Mouse (Mus musculus) liver, embryonic 11.5 days (tissue): Measurements from ENCODE around the gene Hoxa3. TPM values are rescaled to one million over a fixed set of nuclear protein-coding genes. Genes with fewer than 3 reads are reported as not detected.

ENCODE experiments used
- ATAC-seq: fragments of 200-750 bp; cut with Nextera tagmentation; replicated peaks from 2 replicates; pipeline ENCODE4 v1.8.0; 2017; ENCODE audit warnings: moderate number of reproducible peaks, mild to moderate bottlenecking, moderate TSS enrichment, moderate library complexity; ENCODE audit not compliant: low FRiP score
- DNase-seq: peaks from one replicate; pipeline ENCODE4 v3.0.0-alpha.2; 2017; ENCODE audit warnings: low spot score
- H3K27ac ChIP-seq: fragments of 300-500 bp; sonication (generic); 2 replicates; pipeline ENCODE4 v1.5.1; 2014; ENCODE audit warnings: mild to moderate bottlenecking, low read depth, low read length, control low read depth
- H3K27me3 ChIP-seq: fragments of 300-500 bp; sonication (generic); replicated peaks from 2 replicates; pipeline ENCODE4 v1.6.1; 2014; ENCODE audit warnings: low read length, mixed read lengths; ENCODE audit not compliant: control insufficient read depth, insufficient read depth
- H3K36me3 ChIP-seq: fragments of 300-500 bp; sonication (generic); 2 replicates; pipeline ENCODE4 v1.6.1; 2014; ENCODE audit warnings: mild to moderate bottlenecking, low read length, moderate library complexity, mixed read lengths; ENCODE audit not compliant: control insufficient read depth, insufficient read depth
- H3K4me1 ChIP-seq: fragments of 300-500 bp; sonication (generic); replicated peaks from 2 replicates; pipeline ENCODE4 v1.6.1; 2014; ENCODE audit warnings: low read length, mixed read lengths; ENCODE audit not compliant: control insufficient read depth, insufficient read depth
- H3K4me2 ChIP-seq: fragments of 300-500 bp; sonication (generic); 2 replicates; pipeline ENCODE4 v1.6.1; 2014; ENCODE audit warnings: mild to moderate bottlenecking, control low read depth, moderate library complexity
- H3K4me3 ChIP-seq: fragments of 300-500 bp; sonication (generic); 2 replicates; pipeline ENCODE4 v1.5.1; 2014; ENCODE audit warnings: low read depth, low read length, control low read depth
- H3K9ac ChIP-seq: fragments of 300-500 bp; sonication (generic); 2 replicates; pipeline ENCODE4 v1.6.1; 2014; ENCODE audit warnings: low read depth, low read length, control low read depth
- H3K9me3 ChIP-seq: fragments of 300-500 bp; sonication (generic); 2 replicates; pipeline ENCODE4 v1.6.1; 2016; ENCODE audit warnings: low read length, inconsistent platforms, mixed read lengths; ENCODE audit not compliant: control insufficient read depth
- WGBS: fragments of 180-500 bp; shearing (Covaris S2); extraction: QIAGEN DNeasy Blood & Tissue Kit; methylation state at CpG from one replicate; pipeline ENCODE4 v1.1.7; 2014; 5-methylcytosine and 5-hydroxymethylcytosine counted together
- polyA plus RNA-seq: library from polyadenylated mRNA; unstranded; fragments of >200 nt; fragmentation: Nextera tagmentation; extraction: Ambion mirVana; gene quantifications from 2 replicates; pipeline ENCODE4 v1.2.1, GENCODE M21; 2014

Gene Hoxa3
- polyA plus RNA-seq, 1 experiment from 2014 or later: 2.9 TPM

DNA sequence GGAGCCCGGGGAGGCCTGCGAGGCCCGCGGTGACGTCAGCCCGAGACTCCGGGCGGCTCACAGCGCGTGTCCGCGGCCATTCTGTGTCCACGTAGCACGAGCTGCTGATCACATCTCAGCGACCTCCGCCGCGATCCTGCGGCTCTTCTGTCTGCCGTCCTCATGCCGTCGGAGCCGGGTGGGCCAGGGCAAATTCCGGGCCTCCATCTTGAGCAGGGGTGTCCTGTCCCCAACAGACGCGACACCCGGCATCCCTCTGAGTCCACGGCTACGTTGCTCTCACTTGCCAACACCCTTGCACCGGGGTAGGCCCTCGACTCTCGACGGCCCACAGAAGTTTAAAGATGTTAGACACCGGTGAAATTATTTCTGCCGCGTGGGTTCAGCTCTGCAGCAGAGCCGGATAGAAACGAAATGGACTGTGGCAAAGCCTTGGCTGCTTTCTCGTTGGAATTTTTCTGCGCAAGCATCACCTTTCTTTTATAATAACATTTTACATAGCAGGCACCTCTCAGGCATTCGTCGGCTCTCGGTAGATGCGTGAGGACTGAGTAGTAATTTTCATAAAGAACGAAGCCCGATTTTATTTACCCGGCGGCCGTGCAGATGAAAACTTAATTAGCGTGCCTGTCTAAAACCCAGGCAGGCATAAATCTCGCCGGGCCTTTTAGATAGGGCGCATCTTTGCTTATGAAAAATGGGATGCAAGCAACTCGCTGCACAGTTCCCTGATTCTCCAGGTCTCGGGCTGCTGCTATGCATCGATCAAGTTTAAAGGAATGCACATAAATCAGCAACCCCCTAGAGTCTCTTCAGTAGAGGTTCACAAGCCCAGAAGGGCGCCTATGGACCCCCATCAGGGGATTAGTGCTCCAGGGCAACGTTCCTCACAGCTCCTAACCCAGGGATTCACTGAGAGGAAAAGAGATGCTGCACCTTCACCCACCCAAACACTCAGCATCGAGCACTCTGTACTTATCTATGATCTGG is 40.7 kb upstream of the Hoxa3 start:
- Histone ChIP-seq H3K4me2 (peak overlapping the region; percentile 26; the same call in 1 of the 2 replicates), H3K27me3 (peaks cover 98% of the 10 kb centered on the region), H3K4me3 (peak overlapping the region; percentile 3; the same call in 1 of the 2 replicates), H3K9ac (no peak overlapping the region), H3K36me3 (no peaks in the 10 kb centered on the region), H3K4me1 (no peaks in the 10 kb centered on the region), H3K9me3 (no peaks in the 10 kb centered on the region), H3K27ac (no peak overlapping the region)
- DNase-seq (peak; percentile 51), ATAC-seq (no peak)
- WGBS: 2% methylated on average over 59 of the region's 59 CpGs

DNA sequence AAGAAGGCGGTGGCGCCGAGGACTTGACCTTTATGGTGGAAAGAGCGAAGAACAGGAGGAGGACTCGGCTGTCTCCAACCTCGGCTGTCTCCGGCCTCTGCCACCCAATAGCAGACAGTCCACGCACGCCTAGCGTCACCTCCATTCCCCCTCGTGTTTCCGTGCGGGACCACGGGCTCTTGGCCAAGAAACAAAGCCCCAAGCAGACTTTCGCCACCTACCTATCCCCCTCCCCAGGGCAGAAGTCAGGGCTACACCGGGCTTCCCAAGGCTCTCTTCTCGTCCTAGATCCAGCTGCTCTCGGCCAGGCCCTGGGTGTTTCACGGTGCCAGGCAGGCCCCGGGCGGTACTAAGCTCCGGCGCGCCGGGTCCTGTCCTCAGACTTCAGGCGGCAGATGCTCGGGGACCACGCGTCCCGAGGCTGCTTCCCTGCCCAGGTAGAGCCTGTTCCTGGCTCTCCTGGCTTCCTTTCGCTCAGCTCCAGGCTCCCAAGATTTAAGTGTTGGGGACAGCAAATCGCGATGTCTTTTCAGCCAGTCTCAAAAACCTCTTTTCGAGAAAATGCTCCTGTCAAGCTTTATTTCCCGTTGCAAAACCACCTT is 39.7 kb upstream of the Hoxa3 start:
- Histone ChIP-seq H3K4me1 (no peaks in the 10 kb centered on the region), H3K9me3 (no peaks in the 10 kb centered on the region), H3K4me3 (no peak overlapping the region), H3K4me2 (no peak overlapping the region), H3K9ac (no peak overlapping the region), H3K27ac (no peak overlapping the region), H3K27me3 (peaks cover 98% of the 10 kb centered on the region), H3K36me3 (no peaks in the 10 kb centered on the region)
- DNase-seq (peak; percentile 51), ATAC-seq (no peak)
- WGBS: 3% methylated on average over 35 of the region's 35 CpGs

- Histone ChIP-seq H3K4me3 (no peak overlapping the region), H3K27ac (no peak overlapping the region), H3K4me2 (no peak overlapping the region), H3K9me3 (no peaks in the 10 kb centered on the region), H3K27me3 (peaks cover 99% of the 10 kb centered on the region), H3K9ac (no peak overlapping the region), H3K4me1 (no peaks in the 10 kb centered on the region), H3K36me3 (no peaks in the 10 kb centered on the region)
- DNase-seq (peak; percentile 38), ATAC-seq (no peak)
- WGBS: 3% methylated on average over 24 of the region's 24 CpGs
These were observed 39.1 kb upstream of the Hoxa3 start for GRCm38 (mm10) chr6:52252016-52252774.

DNA sequence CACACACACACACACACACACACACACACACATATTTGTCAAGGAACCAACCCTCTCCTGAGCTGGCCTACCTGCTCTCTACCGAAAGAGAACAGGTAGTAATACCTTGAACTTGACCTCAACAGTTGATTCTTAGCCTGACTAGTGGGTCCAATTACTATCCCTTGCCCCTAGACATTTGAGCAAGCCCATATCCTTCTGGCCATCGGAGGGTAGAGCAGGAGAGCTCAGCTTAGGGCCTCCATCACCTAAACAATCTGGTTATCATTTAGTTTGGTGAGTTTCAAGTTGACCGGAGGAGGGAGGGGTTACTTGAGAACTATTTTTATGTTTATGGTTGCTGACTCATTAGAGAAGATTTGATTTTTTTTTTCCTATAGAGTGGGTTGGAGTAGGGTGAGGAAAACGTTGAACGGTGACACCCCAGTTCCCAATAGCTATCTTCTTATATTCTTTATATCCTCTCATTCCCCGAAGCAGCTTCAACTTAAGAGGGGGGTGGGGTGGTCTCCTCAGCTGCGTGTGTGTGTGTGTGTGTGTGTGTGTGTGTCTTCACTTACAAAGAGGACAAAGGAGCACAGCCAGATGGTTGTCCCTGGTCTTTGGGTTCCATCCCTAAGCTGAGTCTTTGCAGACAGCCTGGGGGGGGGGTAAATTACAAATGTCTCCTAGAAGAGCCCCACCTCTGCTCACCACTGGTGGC is 38.2 kb upstream of the Hoxa3 start:
- Histone ChIP-seq H3K4me3 (no peak overlapping the region), H3K4me1 (no peaks in the 10 kb centered on the region), H3K27me3 (peaks cover 100% of the 10 kb centered on the region), H3K4me2 (no peak overlapping the region), H3K9ac (no peak overlapping the region), H3K9me3 (no peaks in the 10 kb centered on the region), H3K36me3 (no peaks in the 10 kb centered on the region), H3K27ac (no peak overlapping the region)
- ATAC-seq (no peak), DNase-seq (no peak)
- 13% methylated on average over 7 of the region's 7 CpGs for WGBS

DNA sequence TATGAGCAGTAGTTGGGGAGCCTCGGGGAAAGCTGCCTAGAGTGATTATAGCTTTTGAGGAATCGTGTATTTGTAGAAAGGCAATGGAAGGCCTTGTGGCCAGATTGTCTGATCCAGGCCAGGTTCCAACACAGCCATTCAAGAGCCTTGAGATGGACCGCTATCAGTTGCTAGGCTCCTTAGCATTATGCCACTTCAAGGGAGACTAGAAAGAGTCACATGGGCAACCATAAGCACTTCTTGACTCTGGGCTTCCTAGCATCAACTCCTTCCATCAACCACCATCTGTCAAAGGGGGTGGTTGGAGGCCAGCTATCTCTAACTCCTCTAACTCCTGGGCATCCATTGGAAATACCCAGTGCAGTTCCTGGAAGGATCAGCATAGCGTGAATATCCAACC is 36.7 kb upstream of the Hoxa3 start:
- no peak overlapping the region for H3K27ac ChIP-seq
- H3K4me3 ChIP-seq: no peak overlapping the region
- H3K36me3 ChIP-seq: no peaks in the 10 kb centered on the region
- H3K4me1 ChIP-seq: no peaks in the 10 kb centered on the region
- no peaks in the 10 kb centered on the region for H3K9me3 ChIP-seq
- ATAC-seq (no peak), DNase-seq (no peak)
- H3K4me2 ChIP-seq: no peak overlapping the region
- H3K9ac ChIP-seq: no peak overlapping the region
- peaks cover 100% of the 10 kb centered on the region for H3K27me3 ChIP-seq
- 1% methylated on average over 4 of the region's 4 CpGs for WGBS

DNA sequence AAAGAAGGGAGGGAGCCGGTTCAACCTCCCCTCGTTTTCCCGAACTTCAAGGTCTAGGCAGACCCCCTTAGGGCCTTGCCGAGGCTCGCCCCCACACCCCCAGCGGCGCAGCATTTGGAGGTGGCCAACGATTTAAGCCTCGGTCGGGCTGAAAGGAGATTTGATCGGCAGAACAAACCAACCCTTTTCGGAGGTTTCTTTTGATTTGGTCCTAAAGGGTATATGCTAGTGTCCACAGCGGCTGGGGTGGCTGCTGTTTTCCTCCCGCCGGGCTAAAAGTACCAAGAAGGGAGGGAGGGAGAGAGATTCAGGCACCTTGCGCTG is 36.2 kb upstream of the Hoxa3 start:
- WGBS: 2% methylated on average over 16 of the region's 16 CpGs
- no peaks in the 10 kb centered on the region for H3K9me3 ChIP-seq
- H3K27ac ChIP-seq: no peak overlapping the region
- no peaks in the 10 kb centered on the region for H3K36me3 ChIP-seq
- no peak overlapping the region for H3K4me3 ChIP-seq
- H3K9ac ChIP-seq: no peak overlapping the region
- H3K4me2 ChIP-seq: peak overlapping the region; percentile 12; the same call in 1 of the 2 replicates
- ATAC-seq (no peak), DNase-seq (no peak)
- no peaks in the 10 kb centered on the region for H3K4me1 ChIP-seq
- H3K27me3 ChIP-seq: peaks cover 100% of the 10 kb centered on the region

GRCm38 (mm10) chr6:52248638-52249414 is 35.7 kb upstream of the Hoxa3 start:
- H3K36me3 ChIP-seq: no peaks in the 10 kb centered on the region
- DNase-seq (no peak), ATAC-seq (no peak)
- H3K4me1 ChIP-seq: no peaks in the 10 kb centered on the region
- no peak overlapping the region for H3K27ac ChIP-seq
- WGBS: 2% methylated on average over 27 of the region's 27 CpGs
- H3K4me2 ChIP-seq: no peak overlapping the region
- no peak overlapping the region for H3K4me3 ChIP-seq
- peaks cover 100% of the 10 kb centered on the region for H3K27me3 ChIP-seq
- H3K9ac ChIP-seq: no peak overlapping the region
- no peaks in the 10 kb centered on the region for H3K9me3 ChIP-seq
